Mouse (Mus musculus) heart, postnatal 25 days (tissue): ENCODE results near the gene Dpf2. TPM values are rescaled to one million over a fixed set of nuclear protein-coding genes. Genes with fewer than 3 reads are reported as not detected.

Experiments used
- DNase-seq: peaks from one replicate; pipeline ENCODE4 v3.0.0; 2022; ENCODE audit warnings: low spot score
- intact Hi-C: fragments of 180-260 bp; cut with DNase I; formaldehyde crosslinking; loops from one replicate; pipeline ENCODE4 v1.15.1; 2025
- total RNA-seq, 2 experiments: library from RNA; stranded (reverse); gene quantifications; 2 replicates each; pipeline ENCODE4 v1.2.3; 2021

Dpf2 gene
- total RNA-seq, 2 experiments from 2014 or later: 87.4 to 96.1 TPM

DNA sequence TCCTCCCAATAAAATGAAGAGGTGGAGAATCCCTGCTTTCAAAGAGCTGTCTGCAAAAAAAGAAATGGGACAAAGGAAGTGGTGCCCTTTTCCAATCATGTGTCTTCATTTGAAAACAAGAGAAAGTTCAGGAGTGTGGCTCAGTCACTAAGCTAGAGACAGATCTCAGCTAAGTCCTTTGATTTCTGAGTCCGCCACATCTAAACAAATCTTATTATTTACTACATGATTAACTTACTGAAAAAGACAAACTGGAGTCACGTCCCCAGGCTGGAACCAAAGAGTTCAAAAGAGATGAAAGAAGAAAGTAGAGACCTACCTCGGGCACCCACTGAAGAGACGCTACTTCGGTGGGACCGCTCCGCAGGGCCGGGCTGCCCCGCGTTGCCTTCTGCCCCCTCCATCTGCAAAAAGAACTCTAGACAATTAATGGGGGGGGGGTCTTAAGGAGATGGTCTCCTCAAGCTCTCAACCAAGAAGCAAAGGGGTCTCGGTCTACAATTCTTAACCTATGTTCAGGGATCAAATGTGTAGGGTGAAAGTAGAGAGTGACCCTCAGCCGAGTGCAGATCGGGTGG lies 38.3 kb downstream of the Dpf2 start:
- intact Hi-C loops: no loop called here
- no peak for DNase-seq

DNA sequence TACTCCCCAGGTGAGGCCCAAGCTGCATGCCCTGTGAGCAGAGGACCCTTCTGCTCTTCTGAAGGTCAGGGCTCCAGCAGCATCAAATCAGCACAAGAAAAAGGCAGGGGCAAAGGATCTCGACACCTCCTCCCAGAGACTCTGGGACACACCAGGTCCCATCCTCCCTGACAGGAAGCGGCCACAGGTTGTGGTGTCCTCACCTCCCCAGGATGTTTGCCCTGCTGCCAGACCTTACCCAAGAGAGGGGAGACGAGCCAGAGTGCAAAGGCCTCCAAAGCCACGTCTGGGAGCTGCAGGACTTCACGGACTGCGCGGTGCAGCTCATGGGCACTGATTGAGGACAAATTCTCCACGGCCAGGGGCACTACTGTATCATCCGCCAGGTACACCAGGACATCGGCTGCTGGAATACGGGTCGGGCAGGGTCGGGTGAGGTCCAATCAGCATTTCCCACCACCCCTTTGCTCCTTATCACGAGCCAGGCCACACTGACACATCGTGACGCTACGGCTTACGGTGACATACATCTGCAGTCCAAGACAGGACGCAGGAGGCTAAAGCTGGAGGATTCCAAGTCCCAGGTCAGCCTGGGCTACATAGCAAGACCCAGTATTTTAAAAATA lies 39.8 kb downstream of the Dpf2 start:
- intact Hi-C loops: no loop called here
- DNase-seq: no peak

DNA sequence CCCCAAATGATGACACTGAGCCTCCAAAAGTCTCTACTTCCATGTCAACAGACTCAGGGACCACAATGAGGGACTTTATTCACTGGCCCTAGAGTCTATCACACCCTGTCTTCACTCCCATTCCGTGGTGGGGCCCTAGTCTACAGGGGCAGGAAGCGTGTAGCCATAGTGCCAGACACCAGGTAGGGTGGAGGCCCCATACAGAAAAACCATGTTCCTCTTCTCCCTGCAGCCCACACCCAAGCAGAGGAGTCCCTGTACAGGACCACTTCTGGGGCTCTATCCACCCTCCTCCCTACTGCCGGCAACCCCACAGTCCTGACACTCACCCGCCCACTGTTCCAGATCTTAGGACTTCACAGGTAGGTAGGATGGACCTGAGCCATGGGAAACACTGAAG lies 40.3 kb downstream of the Dpf2 start:
- DNase-seq: no peak
- intact Hi-C loops: no loop called here

DNA sequence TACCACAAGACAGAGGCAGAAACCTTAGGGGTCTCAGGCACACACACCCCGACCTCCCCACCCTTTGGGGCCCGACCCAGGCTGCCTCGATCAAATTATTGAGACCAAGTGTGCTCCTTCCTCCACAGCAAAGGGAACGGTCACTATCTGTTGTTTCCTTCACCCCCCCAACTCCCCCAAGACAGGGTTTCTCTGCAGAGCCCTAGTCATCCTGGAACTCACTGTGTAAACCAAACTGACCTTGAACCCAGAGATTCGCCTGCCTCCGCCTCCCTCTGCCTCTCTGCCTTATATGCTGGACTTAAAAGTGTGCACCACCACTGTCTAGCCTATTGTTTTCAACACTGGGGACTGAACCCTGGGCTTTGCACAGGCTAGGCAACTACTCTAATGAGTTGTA lies 41.1 kb downstream of the Dpf2 start:
- intact Hi-C loops: no loop called here
- no peak for DNase-seq

DNA sequence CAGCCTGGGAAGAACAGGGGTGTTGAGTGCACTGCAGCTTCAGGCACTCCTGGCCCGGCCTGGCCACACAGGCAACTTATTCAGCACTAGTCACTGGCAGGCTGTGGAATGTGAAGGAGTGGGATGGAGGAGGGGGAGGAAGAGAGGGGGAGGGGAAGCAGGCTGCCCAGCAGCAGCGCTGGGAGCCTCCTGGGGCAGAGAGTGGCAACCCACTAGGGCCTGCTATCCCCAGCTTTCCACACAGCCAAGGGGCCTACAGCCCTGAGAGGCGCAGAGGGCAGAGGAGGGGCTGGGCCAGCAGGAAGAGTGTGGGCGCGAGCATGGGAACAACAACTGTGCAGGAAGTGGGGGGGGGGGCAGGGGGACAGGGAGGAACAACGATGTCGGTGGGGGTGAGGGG lies 41.5 kb downstream of the Dpf2 start:
- intact Hi-C loops: no loop called here
- DNase-seq: no peak

DNA sequence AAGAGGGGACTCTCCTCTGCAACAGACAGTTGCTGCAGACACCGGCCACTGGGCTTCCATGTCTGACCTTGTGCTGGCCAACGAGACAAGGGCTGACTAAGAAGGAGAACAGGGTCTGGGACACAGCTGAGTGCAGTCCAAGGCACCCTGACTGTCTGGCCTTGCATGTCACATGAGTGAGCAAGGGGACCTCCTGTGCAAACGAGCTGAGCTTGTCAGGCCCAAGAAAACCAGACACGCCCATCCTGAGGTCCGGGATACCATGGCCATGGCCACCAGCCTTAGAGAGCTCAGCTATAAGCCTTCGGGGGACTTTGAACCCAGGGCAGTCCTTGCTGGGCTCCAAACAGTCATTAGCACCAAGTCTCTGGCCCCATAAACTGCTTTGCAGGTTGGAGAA lies 44.7 kb downstream of the Dpf2 start:
- DNase-seq: no peak
- intact Hi-C loops: no loop called here

DNA sequence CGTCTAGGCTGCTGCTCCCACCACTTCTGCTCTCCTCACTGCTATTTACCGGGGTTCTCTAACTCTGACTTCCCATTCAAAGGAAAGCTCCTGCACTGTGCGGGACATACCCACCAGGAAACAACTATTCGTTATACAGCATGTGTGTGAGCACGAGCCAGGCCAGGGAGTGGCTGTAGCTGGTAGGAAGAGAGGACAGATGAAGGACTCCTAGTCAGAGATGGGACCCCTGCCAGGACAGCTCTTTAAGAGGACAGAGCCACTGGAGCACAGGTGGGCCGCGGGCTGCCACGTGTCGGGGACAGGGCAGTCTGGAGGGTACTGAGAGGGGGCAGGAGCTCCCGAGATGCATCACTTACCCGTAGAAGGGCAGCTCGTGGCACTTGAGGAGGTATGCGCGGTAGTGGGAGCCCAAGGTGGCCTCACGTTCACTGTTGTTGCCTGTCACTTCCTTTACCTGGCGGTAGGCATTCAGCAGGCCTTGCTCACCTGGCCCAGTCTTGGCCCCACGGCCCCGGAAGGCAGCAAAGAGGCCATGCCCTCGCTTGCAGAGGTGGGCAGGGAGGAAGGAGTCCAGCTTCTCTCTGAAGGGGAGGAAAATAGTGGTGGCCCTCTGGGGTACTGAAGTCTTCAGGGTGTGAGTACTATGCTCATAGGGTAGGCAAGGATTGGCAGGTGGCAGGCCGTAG lies 48.0 kb downstream of the Dpf2 start:
- intact Hi-C loops: no loop called here
- DNase-seq: no peak

DNA sequence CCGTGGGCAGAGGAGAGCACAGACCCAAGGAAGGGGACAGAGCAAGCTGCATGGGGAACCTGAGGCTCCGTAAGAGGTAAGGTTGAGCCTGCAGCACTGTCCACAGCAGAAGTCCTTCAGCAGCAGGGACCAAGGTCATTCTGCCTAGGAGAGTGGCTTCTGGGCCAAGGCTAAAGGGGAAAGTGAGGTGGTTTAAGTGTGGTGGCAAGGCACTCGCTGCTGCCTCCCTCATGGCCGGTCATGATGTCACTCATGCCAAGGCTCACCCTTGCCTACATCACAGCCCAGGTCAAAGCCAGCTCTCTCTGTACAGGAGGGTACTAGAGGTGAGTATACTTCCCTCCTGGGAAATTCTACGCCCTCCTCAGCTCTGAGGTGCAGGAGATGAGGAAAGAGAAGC lies 49.0 kb downstream of the Dpf2 start:
- no peak for DNase-seq
- intact Hi-C loops: no loop called here

DNA sequence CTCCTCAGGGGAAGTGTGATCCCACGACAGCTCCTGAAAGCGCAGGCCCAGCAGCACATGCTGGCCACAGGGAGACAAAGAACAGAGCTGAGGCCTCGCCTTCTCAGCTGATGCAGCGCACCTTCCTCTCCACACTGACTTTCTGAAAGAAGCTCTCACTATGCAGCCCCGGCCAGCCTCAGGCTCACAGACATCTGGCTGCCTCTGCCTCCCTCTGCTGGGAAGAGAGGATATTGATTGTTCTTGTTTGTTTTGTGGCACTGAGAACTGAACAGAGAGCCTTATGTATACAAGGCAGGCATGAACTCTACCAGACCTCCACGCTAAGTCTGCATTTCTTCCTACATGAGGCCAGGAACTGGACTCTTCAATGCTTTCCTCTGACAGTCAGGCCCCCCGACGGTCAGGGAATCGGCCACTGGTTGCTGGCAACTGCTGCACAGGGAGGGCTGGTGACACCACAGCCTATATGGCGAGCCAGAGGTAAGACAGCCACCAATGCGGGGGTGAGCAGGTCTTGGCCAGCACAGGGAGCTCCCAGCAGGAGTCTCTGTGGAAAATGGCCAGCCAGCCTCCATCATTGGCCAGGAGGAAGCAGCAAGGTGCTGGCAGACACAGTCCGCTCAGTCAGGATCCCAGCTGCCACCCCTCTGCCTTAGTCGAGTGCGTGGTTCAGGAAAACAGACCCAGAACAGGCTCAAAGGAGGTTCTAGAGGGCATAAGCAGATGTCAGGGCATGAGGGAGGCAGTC lies 50.3 kb downstream of the Dpf2 start:
- intact Hi-C loops: no loop called here

DNA sequence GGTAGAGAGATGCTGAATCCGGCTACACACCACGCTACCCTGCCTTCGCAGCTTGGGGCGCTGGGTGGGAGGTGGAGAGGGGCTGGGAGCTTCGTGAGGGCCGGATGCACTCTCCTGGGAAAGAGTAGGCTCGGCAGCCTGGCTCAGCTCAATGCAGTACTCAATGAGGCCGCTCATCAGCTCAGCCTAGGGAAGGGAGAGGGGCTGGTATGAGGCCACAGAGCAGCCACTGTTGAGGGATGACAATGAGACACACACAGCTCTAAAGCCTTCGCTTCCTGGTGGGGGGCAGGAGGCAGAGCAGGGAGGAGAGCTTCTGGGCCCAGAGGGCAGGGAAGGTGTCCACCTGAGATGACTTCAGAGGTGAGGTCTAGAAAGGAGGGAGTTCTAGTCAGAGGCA lies 56.2 kb downstream of the Dpf2 start:
- intact Hi-C loops: no loop called here
- DNase-seq: no peak

More for the DNA sequence above, 50.3 kb downstream of the Dpf2 start:
- DNase-seq: no peak

DNA sequence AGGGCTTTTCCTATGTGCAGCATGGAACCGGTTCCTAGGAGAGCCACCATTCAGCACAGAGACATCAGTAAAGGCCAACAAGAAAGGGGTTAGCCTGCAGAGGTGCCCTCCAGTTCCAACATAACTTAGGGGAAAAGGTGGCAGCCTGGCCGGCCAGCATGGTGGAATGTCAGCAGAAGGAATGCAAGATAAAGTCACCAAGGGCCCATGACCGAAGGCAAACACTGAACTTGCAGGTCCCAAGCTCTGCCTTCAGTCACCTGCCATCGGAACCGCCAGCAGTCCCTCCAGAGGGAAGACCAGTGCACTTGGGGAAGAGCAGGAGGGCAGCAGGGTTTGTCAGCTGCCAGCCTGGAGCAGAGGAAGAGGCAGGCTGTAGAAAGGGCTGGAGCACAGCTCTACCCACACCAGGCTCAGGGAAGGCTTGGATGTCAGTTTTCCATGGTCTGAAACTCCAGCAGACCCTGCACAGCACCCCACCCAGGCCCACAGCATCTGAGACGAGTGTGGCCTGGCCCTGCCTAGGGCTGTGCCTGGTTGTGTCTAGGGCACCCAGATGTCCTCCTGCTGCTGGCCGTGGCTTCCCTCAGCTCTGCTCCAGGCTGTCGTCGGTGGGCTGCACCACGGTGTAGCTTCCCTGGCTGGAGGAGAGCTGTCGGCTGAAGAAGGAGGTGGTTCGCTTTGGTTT lies 60.6 kb downstream of the Dpf2 start:
- intact Hi-C loops: no loop called here
- no peak for DNase-seq

DNA sequence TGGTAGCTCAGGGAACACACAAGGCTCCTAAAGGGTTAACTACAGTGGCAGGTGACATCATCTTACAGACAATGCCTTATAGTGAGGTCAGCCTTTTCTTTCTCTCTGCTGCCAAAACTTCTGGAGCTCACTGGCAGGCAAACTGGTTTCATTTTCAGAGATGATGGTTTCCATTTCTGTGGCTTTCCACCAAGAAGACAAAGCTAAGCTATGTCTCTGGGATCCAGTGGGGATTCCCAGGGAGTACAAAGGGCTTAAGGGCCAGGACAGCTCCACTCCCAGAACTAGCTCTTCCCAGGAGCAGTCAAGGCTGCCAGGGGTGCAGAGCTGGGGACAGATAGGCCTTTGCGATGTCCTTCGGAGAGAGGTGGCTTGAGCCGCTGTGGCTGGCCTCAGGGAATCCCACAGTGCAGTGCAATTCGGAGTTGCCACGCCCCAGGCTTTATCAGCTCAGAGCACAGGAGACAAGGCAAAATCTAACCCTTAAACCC lies 61.3 kb downstream of the Dpf2 start:
- intact Hi-C loops: loop anchor here (2.0 kb wide), 1 partner anchor 27 kb away; no protein-coding TSS in a partner anchor
- DNase-seq: no peak

DNA sequence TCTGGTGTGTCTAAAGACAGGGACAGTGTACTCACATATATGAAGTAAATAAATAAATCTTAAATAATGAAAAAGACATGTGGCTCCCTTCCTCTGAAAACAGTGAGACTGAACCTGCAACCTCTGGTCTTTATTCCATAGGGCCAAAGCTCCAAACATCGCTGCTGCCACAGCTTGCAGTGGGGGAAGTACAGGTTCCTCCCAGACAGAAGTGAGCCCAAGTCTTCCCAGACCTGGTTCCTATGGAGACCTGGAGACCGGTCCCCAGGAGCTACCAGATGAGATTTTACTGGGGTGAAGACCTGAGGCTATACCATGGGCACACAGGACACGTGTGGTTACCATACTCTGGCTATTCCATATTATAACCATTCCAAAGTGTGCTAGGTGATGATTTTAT lies 62.0 kb downstream of the Dpf2 start:
- intact Hi-C loops: loop anchor here (1.0 to 2.0 kb wide), 2 partner anchors 28 to 58 kb away; no protein-coding TSS in a partner anchor
- no peak for DNase-seq

DNA sequence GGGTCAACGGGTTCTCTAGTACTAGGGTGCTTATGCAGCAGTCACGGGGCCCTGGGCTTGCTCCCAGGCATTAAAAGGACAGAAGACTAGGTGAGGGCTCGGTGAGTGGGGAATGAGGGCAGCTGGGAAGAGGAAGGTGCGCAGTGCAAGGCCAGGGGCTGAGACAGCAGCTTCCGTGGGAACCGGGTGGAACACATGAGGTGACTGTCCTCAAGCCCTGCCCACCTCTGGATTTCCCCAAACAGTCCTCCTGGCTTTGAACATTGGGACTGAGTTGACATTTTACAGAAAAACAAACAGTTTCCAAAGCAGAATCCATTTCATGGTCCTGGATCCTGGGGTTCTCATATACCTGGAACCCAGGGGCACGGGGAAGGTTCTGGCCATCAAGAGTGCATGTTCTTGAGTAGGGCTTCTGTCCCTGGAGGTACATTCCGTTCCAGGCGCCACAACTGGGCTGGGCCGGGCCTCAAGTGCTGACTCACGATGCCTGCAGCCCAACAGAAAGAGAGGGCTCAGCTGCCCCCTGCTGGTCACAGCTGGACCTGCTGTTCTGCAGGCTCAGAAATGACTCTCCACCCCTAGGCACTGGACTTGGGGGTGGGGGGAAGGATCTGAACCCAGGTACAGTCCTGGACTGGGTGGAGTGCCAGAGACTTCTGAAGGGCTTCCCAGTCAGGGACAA lies 62.8 kb downstream of the Dpf2 start:
- intact Hi-C loops: loop anchor here (1.0 to 5.0 kb wide), 3 partner anchors 29 to 123 kb away; partner anchors contain the start of genes Ehbp1l1 and Fam89b
- DNase-seq: peak; percentile 93

DNA sequence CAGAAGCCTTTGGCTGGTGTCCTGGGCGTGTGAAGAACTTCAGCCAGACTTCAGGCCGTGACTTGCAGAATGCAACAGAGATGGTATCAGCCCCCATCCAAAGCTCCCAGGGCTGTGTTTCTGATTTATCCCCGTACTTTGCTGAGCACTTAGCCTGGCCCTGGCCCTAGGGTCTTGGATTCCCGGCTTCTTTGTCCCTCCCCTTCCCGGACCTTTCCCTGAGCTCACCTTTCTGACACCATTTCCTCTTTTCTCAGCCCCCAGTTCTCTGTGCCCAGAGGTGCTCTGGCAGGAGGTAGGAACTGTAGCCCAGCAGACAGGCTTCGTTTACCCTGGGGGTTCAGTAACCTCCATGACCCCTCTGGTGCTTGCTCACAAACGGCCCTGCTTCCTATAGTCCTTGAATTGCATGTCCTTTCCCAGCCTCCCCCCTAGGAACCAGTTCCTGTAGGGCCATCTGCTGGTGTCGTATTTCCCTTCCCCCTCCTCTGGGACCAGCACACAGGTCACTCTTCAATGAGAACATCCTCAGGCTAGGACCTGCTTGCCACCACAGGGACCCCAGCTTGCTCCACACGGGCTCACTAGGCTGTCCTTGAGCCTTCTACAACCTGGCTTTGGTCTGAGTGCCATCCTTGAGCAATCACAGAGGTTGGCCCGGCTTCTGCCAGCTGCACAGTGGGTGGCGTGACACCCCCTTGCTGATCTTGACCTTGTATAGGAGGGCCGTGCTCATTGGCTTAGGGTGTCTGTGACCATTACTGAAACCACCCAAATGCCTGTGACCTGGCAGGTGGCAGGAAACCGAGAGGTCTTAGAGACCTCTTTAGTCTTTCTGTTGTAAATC lies 63.8 kb downstream of the Dpf2 start:
- intact Hi-C loops: loop anchor here (5.0 kb wide), 1 partner anchor 122 kb away; the partner anchor contains the start of genes Ehbp1l1 and Fam89b
- DNase-seq: no peak

DNA sequence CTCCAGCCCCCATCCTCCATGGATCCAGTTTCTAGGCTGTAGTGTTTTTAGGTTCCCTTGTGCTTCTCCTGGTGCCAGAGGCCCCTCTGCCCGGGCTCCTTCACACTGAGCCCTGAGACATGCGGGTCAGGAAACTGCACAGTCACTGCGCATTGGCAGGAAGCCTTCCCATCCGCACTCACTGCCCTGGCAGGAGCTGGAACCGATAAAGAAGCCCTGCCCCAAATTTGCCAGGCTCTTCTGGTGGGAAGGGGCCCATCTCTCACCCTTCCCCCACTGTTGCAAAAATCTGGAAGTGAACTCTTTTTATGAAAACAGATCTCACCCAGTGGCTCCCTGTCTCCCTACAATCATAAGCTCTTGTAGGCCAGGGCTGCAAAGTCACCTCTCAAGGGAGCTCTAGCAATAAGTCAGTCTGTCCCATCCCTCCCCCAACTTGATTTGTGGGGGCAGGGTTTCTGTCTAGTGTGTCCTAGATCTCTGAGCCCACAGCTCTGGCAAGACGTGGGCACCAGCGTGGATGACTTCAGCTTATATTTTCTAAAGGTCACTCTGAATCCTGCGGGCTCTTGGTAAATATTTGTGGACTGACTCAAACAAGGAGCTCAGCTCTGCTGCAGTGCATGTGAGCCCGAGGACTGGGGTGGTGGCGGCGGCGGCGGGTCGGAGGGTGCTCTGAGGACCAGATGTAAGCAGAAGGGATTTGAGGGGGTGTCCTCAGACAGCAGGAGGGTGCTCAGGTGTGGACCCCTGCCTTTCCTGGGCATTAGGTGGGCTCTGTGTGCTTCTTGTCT lies 64.6 kb downstream of the Dpf2 start:
- intact Hi-C loops: loop anchor here (5.0 kb wide), 1 partner anchor 121 kb away; the partner anchor contains the start of genes Ehbp1l1 and Fam89b
- peak; percentile 65 for DNase-seq

DNA sequence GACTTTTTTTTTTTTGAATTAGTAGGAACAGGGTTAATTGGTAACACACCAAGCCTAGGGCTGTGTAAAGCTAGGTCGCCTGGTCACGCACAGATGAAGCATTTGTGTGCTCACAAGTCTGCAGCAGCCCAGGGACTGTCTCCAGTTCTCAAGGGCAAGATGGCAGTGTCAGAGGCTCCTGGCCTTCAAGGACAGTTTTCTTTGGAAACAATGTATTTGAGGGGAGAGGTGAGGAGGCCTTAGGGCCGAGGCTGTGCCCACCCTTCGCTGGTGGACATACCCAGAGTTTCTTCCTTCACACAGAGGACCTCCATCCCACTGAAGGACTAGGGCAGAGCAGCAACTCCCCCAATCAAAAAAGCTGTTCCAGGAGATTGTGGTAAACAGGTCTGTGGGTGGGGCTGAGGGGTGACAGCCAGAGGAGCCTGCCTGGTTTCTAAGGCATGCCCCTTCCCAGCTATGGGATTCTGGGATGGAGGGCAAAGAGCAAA lies 65.5 kb downstream of the Dpf2 start:
- intact Hi-C loops: loop anchor here (5.0 kb wide), 1 partner anchor 120 kb away; the partner anchor contains the start of genes Ehbp1l1 and Fam89b
- DNase-seq: no peak
